Mouse (Mus musculus): Measurements from ENCODE around the gene Ormdl2. TPM values are rescaled to one million over a fixed set of nuclear protein-coding genes. Genes with fewer than 3 reads are reported as not detected.

Ormdl2 gene
- total and polyA plus RNA-seq, 2 experiments: 73.2 to 93.2 TPM

- Histone ChIP-seq H3K27ac (replicated peaks; ENCODE audit: insufficient read depth, low read depth, low read length) (no peak overlapping the region), H3K79me2 (ENCODE audit: control insufficient read depth, insufficient read depth, low read length) (no peaks in the 10 kb centered on the region; the same call in 1 of the 2 replicates), H3K9ac (ENCODE audit: low read depth, low read length) (no peak overlapping the region), H3K27me3 (ENCODE audit: control insufficient read depth, insufficient read depth, low read length) (no peaks in the 10 kb centered on the region), H3K36me3 (ENCODE audit: control insufficient read depth, insufficient read depth, low read length) (peaks cover 51% of the 10 kb centered on the region), H3K4me3 (ENCODE audit: insufficient read depth, low read depth, low read length) (no peak overlapping the region), H3K4me1 (ENCODE audit: control insufficient read depth, insufficient read depth, low read length) (no peaks in the 10 kb centered on the region)
- TF ChIP-seq CTCF (IDR thresholded peaks at IDR 0.05; ENCODE audit: low read depth, low read length): no peak
- TF ChIP-seq POLR2A (IDR thresholded peaks at IDR 0.05; ENCODE audit: extremely low read depth, insufficient read depth, low read length): no peak
- 18% methylated on average over 2 of the region's 2 CpGs for WGBS
- peak; percentile 75 for DNase-seq (ENCODE audit: extremely low read depth, low read depth, low spot score)
These were observed 27.0 kb upstream of the Ormdl2 start for GRCm38 (mm10) chr10:128848426-128848825.

GRCm38 (mm10) chr10:128846664-128847063 is 25.2 kb upstream of the Ormdl2 start:
- no peaks in the 10 kb centered on the region for H3K27me3 ChIP-seq (ENCODE audit: control insufficient read depth, insufficient read depth, low read length)
- no peak for TF ChIP-seq CTCF (IDR thresholded peaks at IDR 0.05; ENCODE audit: low read depth, low read length)
- TF ChIP-seq POLR2A (IDR thresholded peaks at IDR 0.05; ENCODE audit: extremely low read depth, insufficient read depth, low read length): no peak
- no peak overlapping the region for H3K4me3 ChIP-seq (ENCODE audit: insufficient read depth, low read depth, low read length)
- H3K9ac ChIP-seq (ENCODE audit: low read depth, low read length): no peak overlapping the region
- peaks cover 57% of the 10 kb centered on the region for H3K36me3 ChIP-seq (ENCODE audit: control insufficient read depth, insufficient read depth, low read length)
- no peak for DNase-seq (ENCODE audit: extremely low read depth, low read depth, low spot score)
- 98% methylated on average over 4 of the region's 4 CpGs for WGBS
- no peak overlapping the region for H3K27ac ChIP-seq (replicated peaks; ENCODE audit: insufficient read depth, low read depth, low read length)
- H3K4me1 ChIP-seq (ENCODE audit: control insufficient read depth, insufficient read depth, low read length): no peaks in the 10 kb centered on the region
- no peaks in the 10 kb centered on the region; the same call in 1 of the 2 replicates for H3K79me2 ChIP-seq (ENCODE audit: control insufficient read depth, insufficient read depth, low read length)

DNA sequence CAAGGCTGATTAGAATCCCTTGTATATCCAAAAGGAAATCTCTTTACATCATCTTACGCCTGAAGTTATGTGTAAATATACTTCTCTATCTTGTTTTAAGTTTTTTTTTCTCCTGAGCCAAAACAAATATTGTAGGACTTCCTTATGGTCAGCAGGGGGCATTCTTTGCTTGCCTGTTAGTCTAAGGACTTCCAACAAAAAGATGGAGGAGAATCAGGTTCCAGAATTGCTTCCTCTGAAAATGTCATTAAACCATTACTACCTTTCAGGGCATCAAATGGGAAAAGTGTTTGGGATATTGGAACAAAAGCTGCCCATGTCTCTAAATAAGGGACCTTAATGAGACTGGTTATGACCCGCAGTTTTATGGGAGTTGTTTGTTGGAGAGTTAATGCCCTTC is 24.1 kb upstream of the Ormdl2 start:
- WGBS: 70% methylated on average over 2 of the region's 2 CpGs
- H3K27ac ChIP-seq (replicated peaks; ENCODE audit: insufficient read depth, low read depth, low read length): no peak overlapping the region

DNA sequence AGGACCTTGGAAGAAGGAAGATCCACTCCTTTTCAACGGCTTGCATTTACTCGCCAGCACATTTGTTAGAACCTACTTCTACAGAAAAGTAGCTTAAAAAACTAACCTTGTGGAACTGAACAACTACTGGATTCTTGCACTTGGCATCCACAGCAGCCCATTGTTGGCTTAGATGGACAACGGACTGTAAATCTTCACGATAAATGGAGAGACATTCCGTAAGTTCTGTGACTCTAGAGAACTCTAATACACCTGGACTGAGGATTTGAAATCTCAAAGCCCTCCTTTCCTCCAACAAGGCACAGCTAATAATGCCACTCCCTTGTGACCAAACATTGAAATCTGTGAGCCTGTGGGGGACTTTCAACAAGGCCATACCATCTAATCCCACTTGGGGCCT is 21.8 kb upstream of the Ormdl2 start:
- Histone ChIP-seq H3K27me3 (ENCODE audit: control insufficient read depth, insufficient read depth, low read length) (no peaks in the 10 kb centered on the region), H3K4me1 (ENCODE audit: control insufficient read depth, insufficient read depth, low read length) (no peaks in the 10 kb centered on the region), H3K36me3 (ENCODE audit: control insufficient read depth, insufficient read depth, low read length) (peaks cover 61% of the 10 kb centered on the region), H3K79me2 (ENCODE audit: control insufficient read depth, insufficient read depth, low read length) (no peaks in the 10 kb centered on the region; the same call in 1 of the 2 replicates), H3K27ac (replicated peaks; ENCODE audit: insufficient read depth, low read depth, low read length) (no peak overlapping the region), H3K9ac (ENCODE audit: low read depth, low read length) (no peak overlapping the region), H3K4me3 (ENCODE audit: insufficient read depth, low read depth, low read length) (no peak overlapping the region)
- WGBS: 93% methylated on average over 5 of the region's 5 CpGs
- TF ChIP-seq POLR2A (IDR thresholded peaks at IDR 0.05; ENCODE audit: extremely low read depth, insufficient read depth, low read length): no peak
- TF ChIP-seq CTCF (IDR thresholded peaks at IDR 0.05; ENCODE audit: low read depth, low read length): no peak
- no peak for DNase-seq (ENCODE audit: extremely low read depth, low read depth, low spot score)

More for the DNA sequence above, 24.1 kb upstream of the Ormdl2 start:
- Histone ChIP-seq H3K4me3 (ENCODE audit: insufficient read depth, low read depth, low read length) (no peak overlapping the region), H3K9ac (ENCODE audit: low read depth, low read length) (no peak overlapping the region), H3K79me2 (ENCODE audit: control insufficient read depth, insufficient read depth, low read length) (no peaks in the 10 kb centered on the region; the same call in 1 of the 2 replicates), H3K36me3 (ENCODE audit: control insufficient read depth, insufficient read depth, low read length) (peaks cover 62% of the 10 kb centered on the region), H3K4me1 (ENCODE audit: control insufficient read depth, insufficient read depth, low read length) (no peaks in the 10 kb centered on the region), H3K27me3 (ENCODE audit: control insufficient read depth, insufficient read depth, low read length) (no peaks in the 10 kb centered on the region)
- no peak for TF ChIP-seq POLR2A (IDR thresholded peaks at IDR 0.05; ENCODE audit: extremely low read depth, insufficient read depth, low read length)
- TF ChIP-seq CTCF (IDR thresholded peaks at IDR 0.05; ENCODE audit: low read depth, low read length): no peak
- no peak for DNase-seq (ENCODE audit: extremely low read depth, low read depth, low spot score)

GRCm38 (mm10) chr10:128840612-128841011 is 19.2 kb upstream of the Ormdl2 start:
- H3K27me3 ChIP-seq (ENCODE audit: control insufficient read depth, insufficient read depth, low read length): no peaks in the 10 kb centered on the region
- H3K27ac ChIP-seq (replicated peaks; ENCODE audit: insufficient read depth, low read depth, low read length): no peak overlapping the region
- H3K9ac ChIP-seq (ENCODE audit: low read depth, low read length): no peak overlapping the region
- no peaks in the 10 kb centered on the region for H3K4me1 ChIP-seq (ENCODE audit: control insufficient read depth, insufficient read depth, low read length)
- H3K36me3 ChIP-seq (ENCODE audit: control insufficient read depth, insufficient read depth, low read length): peaks cover 55% of the 10 kb centered on the region
- no peak overlapping the region for H3K4me3 ChIP-seq (ENCODE audit: insufficient read depth, low read depth, low read length)
- no peaks in the 10 kb centered on the region; the same call in 1 of the 2 replicates for H3K79me2 ChIP-seq (ENCODE audit: control insufficient read depth, insufficient read depth, low read length)
- DNase-seq (ENCODE audit: extremely low read depth, low read depth, low spot score): no peak
- TF ChIP-seq POLR2A (IDR thresholded peaks at IDR 0.05; ENCODE audit: extremely low read depth, insufficient read depth, low read length) (no peak), CTCF (IDR thresholded peaks at IDR 0.05; ENCODE audit: low read depth, low read length) (no peak)

DNA sequence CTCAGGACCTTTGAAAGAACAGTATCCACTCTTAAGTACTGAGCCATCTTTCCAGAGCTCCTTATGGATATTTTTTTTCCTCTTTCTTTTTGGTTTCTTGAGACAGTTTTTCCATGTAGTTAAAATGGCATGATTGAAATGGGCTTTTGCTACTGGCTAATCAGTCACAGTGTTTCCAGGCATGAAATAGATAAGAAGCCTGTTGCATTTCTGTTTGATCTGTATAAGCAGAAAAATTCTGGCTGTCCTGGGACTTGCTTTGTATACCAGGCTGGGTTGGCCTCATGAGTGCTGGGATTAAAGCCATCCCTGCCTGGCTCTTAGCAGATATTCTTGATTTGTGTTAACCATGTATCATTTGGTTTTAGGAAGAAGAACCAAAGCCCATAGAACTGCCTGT is 18.0 kb upstream of the Ormdl2 start:
- no peak overlapping the region for H3K27ac ChIP-seq (replicated peaks; ENCODE audit: insufficient read depth, low read depth, low read length)

More for the DNA sequence above, 18.0 kb upstream of the Ormdl2 start:
- DNase-seq (ENCODE audit: extremely low read depth, low read depth, low spot score): no peak
- TF ChIP-seq CTCF (IDR thresholded peaks at IDR 0.05; ENCODE audit: low read depth, low read length): no peak
- TF ChIP-seq POLR2A (IDR thresholded peaks at IDR 0.05; ENCODE audit: extremely low read depth, insufficient read depth, low read length): no peak
- no peaks in the 10 kb centered on the region for H3K4me1 ChIP-seq (ENCODE audit: control insufficient read depth, insufficient read depth, low read length)
- no peaks in the 10 kb centered on the region for H3K27me3 ChIP-seq (ENCODE audit: control insufficient read depth, insufficient read depth, low read length)
- no peaks in the 10 kb centered on the region; the same call in 1 of the 2 replicates for H3K79me2 ChIP-seq (ENCODE audit: control insufficient read depth, insufficient read depth, low read length)
- no peak overlapping the region for H3K9ac ChIP-seq (ENCODE audit: low read depth, low read length)
- peaks cover 52% of the 10 kb centered on the region for H3K36me3 ChIP-seq (ENCODE audit: control insufficient read depth, insufficient read depth, low read length)
- H3K4me3 ChIP-seq (ENCODE audit: insufficient read depth, low read depth, low read length): no peak overlapping the region
